Mouse (Mus musculus): Measurements from ENCODE around the gene Olfr30. TPM values are rescaled to one million over a fixed set of nuclear protein-coding genes. Genes with fewer than 3 reads are reported as not detected.
"Not testable (repeated sequence)": the region's sequence is repeated elsewhere in the genome, so short reads cannot be mapped to it uniquely, and the experiment has no call there.

The Olfr30 gene
- not detected in 2 replicates for polyA plus RNA-seq (2016; fragmentation: Nextera tagmentation; extraction: Ambion mirVana)

- DNase-seq (ENCODE audit: low spot score) = no peak
- Histone ChIP-seq H3K36me3 (no peaks in the 10 kb centered on the region), H3K4me3 (no peak within 1 kb of the TSS), H3K9me3 (replicated peaks) (no peaks in the 10 kb centered on the region), H3K4me1 (no peaks in the 10 kb centered on the region), H3K27me3 (ENCODE audit: low read depth, poor library complexity, severe bottlenecking) (no peaks in the 10 kb centered on the region), H3K27ac (replicated peaks) (no peak within 1 kb of the TSS)
Observed at GRCm38 (mm10) chr11:58462170-58462569, at the start of gene Olfr30. TSS of gene Olfr30 (minus strand) at chr11:58462270.

DNA sequence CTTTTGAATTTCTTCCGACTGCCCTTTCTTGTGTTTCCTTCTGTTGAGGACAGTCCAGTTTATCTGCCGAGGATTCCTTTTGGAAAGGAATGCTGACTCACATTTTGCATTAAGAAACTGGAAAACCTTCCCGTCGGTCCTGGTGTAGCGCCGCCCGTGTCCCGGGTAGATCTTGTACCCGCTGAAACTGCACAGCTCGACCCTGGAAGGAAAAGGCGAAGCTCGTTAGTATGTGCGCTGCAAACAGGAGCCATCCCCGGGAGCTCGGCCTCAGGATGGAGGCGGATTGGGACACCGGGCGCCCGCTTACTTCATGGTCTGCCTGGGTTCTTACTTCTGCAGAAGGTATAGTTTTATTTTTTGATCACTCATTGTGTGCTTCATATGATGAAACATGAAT is 47.0 kb upstream of the Olfr30 start:
- H3K4me1 ChIP-seq; H3K4me3 ChIP-seq; DNase-seq (ENCODE audit: low spot score); H3K27me3 ChIP-seq (ENCODE audit: low read depth, poor library complexity, severe bottlenecking); H3K27ac ChIP-seq (replicated peaks); H3K9me3 ChIP-seq (replicated peaks); H3K36me3 ChIP-seq: not testable (repeated sequence)
- 88% methylated on average over 19 of the region's 19 CpGs for WGBS

DNA sequence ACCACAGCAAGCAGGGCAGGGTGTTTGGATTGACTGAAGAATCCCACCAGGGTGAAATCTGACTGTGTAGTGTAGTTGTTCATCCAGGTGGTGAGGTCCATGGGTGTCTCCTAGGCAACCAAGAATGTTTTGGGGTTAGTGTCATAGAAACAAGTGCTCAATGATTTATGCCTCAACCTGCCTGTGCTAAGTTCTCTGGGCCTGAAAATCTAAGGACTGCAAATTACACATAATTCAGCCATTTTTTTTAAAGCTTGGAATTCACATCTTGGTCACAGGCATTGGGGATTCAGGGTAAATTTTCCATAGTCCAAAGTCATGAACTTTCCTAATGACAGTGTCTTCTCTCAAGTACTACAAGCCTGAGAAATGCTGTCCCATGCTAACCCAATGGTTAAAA is 40.4 kb upstream of the Olfr30 start, which contains the start of gene Olfr331:
Olfr331 (minus strand) TSS at position 101 of the 400 bp plus-strand sequence.
- H3K4me3 ChIP-seq; H3K27ac ChIP-seq (replicated peaks); H3K36me3 ChIP-seq; H3K9me3 ChIP-seq (replicated peaks); H3K27me3 ChIP-seq (ENCODE audit: low read depth, poor library complexity, severe bottlenecking); H3K4me1 ChIP-seq; DNase-seq (ENCODE audit: low spot score): not testable (repeated sequence)

DNA sequence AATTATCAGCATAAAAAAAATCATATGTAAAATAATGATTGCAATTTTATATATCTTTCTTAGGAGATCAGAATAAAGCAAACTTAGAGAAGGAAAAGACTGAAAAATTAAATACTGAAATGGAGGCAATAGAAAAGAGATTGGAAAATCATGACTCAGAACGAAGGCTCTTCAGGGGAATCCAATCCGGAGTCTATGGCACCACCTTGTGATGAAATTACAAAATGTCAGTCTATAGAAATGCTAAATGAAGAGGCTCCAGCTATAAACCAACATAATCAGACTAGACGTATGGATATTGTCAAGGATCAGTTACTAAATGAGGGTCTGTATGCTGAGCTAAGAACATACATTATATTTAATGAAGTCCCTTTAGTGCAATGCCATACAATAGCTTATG is 37.2 kb upstream of the Olfr30 start:
- 67% methylated on average over 3 of the region's 3 CpGs for WGBS
- Histone ChIP-seq H3K9me3 (replicated peaks) (no peaks in the 10 kb centered on the region; the same call in 1 of the 2 replicates), H3K4me1 (no peaks in the 10 kb centered on the region), H3K4me3 (no peak overlapping the region), H3K36me3 (no peaks in the 10 kb centered on the region), H3K27me3 (ENCODE audit: low read depth, poor library complexity, severe bottlenecking) (no peaks in the 10 kb centered on the region), H3K27ac (replicated peaks) (no peak overlapping the region)
- DNase-seq (ENCODE audit: low spot score) = no peak

- Histone ChIP-seq H3K9me3 (replicated peaks) (no peaks in the 10 kb centered on the region; the same call in 1 of the 2 replicates), H3K36me3 (no peaks in the 10 kb centered on the region), H3K27ac (replicated peaks) (no peak overlapping the region), H3K4me3 (no peak overlapping the region), H3K4me1 (no peaks in the 10 kb centered on the region), H3K27me3 (ENCODE audit: low read depth, poor library complexity, severe bottlenecking) (no peaks in the 10 kb centered on the region)
- DNase-seq (ENCODE audit: low spot score) = no peak
- 88% methylated on average over 9 of the region's 9 CpGs for WGBS
Observed at GRCm38 (mm10) chr11:58498761-58499160, 36.7 kb upstream of the Olfr30 start.

DNA sequence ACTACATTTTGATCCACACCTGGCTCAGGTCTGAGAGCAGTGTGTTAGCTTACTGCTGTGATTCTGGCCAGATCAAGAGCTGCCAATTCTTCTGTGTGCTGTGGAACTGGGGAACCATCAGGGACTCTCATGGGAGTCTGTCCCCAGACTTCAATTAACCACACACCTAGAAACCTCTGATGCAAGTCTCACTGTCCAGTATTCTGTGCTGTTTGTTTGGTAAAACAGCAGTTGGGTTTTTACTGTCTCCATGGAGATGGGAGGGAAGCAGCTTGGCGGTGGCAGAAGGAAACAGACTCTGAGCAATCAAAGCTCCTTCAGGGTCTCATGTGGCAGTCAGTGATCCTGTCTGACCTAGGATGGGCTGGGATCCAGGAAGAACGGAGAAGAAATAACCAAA is 30.4 kb upstream of the Olfr30 start, which contains the start of gene Olfr332:
Olfr332 (minus strand) TSS at position 101 of the 400 bp plus-strand sequence.
- Histone ChIP-seq H3K27ac (replicated peaks) (no peak within 1 kb of the TSS), H3K4me1 (no peaks in the 10 kb centered on the region), H3K27me3 (ENCODE audit: low read depth, poor library complexity, severe bottlenecking) (no peaks in the 10 kb centered on the region), H3K9me3 (replicated peaks) (no peaks in the 10 kb centered on the region; the same call in 1 of the 2 replicates), H3K4me3 (no peak within 1 kb of the TSS), H3K36me3 (no peaks in the 10 kb centered on the region)
- WGBS = 83% methylated on average over 2 of the region's 2 CpGs
- no peak for DNase-seq (ENCODE audit: low spot score)

- Histone ChIP-seq H3K27me3 (ENCODE audit: low read depth, poor library complexity, severe bottlenecking) (no peaks in the 10 kb centered on the region), H3K36me3 (no peaks in the 10 kb centered on the region), H3K4me3 (no peak overlapping the region), H3K27ac (replicated peaks) (no peak overlapping the region), H3K9me3 (replicated peaks) (no peaks in the 10 kb centered on the region), H3K4me1 (no peaks in the 10 kb centered on the region)
- DNase-seq (ENCODE audit: low spot score) = no peak
- 67% methylated on average over 4 of the region's 4 CpGs for WGBS
Observed at GRCm38 (mm10) chr11:58453592-58453991, 8.5 kb downstream of the Olfr30 start.

DNA sequence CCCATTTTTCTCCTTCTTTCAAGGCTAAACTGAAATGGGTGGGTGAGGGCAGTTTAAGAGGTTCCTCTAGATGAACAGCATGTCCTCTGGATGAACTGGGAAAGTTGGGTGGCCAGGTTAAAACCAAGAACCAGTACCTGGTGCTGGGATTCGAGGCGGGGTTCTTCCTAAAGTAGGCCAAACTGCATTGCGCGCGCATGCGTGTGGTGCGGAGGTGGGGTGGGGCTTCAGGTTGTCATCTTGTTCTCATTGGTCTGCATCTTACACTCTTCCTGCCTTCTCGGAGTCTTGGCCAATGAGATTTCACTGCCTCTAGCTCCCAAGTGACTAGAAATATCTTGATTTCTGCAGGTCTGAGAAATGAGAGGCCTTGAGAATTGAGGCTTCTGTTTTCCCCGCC is 9.3 kb downstream of the Olfr30 start, which contains the start of gene Lypd9:
Lypd9 (minus strand) TSS at position 165 of the 400 bp plus-strand sequence.
- WGBS = 93% methylated on average over 9 of the region's 9 CpGs
- peaks cover 6% of the 10 kb centered on the region; the same call in 1 of the 2 replicates for H3K9me3 ChIP-seq (replicated peaks)
- H3K4me1 ChIP-seq = no peaks in the 10 kb centered on the region
- DNase-seq (ENCODE audit: low spot score) = no peak
- no peak within 1 kb of the TSS for H3K27ac ChIP-seq (replicated peaks)
- H3K4me3 ChIP-seq = no peak within 1 kb of the TSS
- no peaks in the 10 kb centered on the region for H3K27me3 ChIP-seq (ENCODE audit: low read depth, poor library complexity, severe bottlenecking)
- H3K36me3 ChIP-seq = no peaks in the 10 kb centered on the region

DNA sequence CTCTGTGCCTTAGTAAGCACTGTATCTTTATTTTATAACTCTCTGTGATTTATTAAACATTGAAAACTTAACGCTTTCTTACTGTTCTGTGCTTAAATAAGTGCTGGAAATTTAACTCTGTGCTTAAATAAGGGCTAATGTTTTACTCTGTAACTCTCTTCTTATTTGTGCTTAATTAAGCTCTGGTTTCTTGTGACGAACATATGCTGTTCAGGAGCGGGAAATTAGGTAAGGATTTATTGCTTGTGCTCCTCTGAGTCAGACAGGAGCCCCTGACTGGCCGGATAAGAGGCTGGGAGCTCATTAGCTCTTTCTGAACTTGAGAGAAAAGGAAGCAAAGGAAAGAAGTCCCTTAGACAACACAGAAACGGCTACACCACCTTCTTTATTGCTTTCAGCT is 24.2 kb downstream of the Olfr30 start:
- no peak overlapping the region for H3K4me3 ChIP-seq
- no peaks in the 10 kb centered on the region for H3K9me3 ChIP-seq (replicated peaks)
- WGBS = 71% methylated on average over 5 of the region's 5 CpGs
- DNase-seq (ENCODE audit: low spot score) = no peak
- no peaks in the 10 kb centered on the region for H3K4me1 ChIP-seq
- H3K27me3 ChIP-seq (ENCODE audit: low read depth, poor library complexity, severe bottlenecking) = no peaks in the 10 kb centered on the region
- H3K27ac ChIP-seq (replicated peaks) = no peak overlapping the region
- no peaks in the 10 kb centered on the region for H3K36me3 ChIP-seq

GRCm38 (mm10) chr11:58432259-58432658 is 29.8 kb downstream of the Olfr30 start, which contains the start of gene Gm12253:
TSS of gene Gm12253 (plus strand) at chr11:58432559.
- H3K4me1 ChIP-seq = no peaks in the 10 kb centered on the region
- H3K27ac ChIP-seq (replicated peaks) = no peak within 1 kb of the TSS
- no peak for DNase-seq (ENCODE audit: low spot score)
- H3K27me3 ChIP-seq (ENCODE audit: low read depth, poor library complexity, severe bottlenecking) = no peaks in the 10 kb centered on the region
- WGBS = 84% methylated on average over 3 of the region's 3 CpGs
- H3K4me3 ChIP-seq = no peak within 1 kb of the TSS
- no peaks in the 10 kb centered on the region for H3K9me3 ChIP-seq (replicated peaks)
- no peaks in the 10 kb centered on the region for H3K36me3 ChIP-seq

- Histone ChIP-seq H3K9me3 (replicated peaks) (no peaks in the 10 kb centered on the region), H3K4me1 (peaks cover 5% of the 10 kb centered on the region), H3K27ac (replicated peaks) (no peak within 1 kb of the TSS), H3K36me3 (no peaks in the 10 kb centered on the region), H3K4me3 (no peak within 1 kb of the TSS), H3K27me3 (ENCODE audit: low read depth, poor library complexity, severe bottlenecking) (no peaks in the 10 kb centered on the region)
- DNase-seq (ENCODE audit: low spot score) = no peak
- 84% methylated on average over 1 of the region's 1 CpGs for WGBS
Observed at GRCm38 (mm10) chr11:58420815-58421214, 41.3 kb downstream of the Olfr30 start, which contains the start of gene 1810065E05Rik. TSS of gene 1810065E05Rik (plus strand) at chr11:58421111.

- no peak for DNase-seq (ENCODE audit: low spot score)
- Histone ChIP-seq H3K36me3 (no peaks in the 10 kb centered on the region), H3K27ac (replicated peaks) (no peak overlapping the region), H3K4me3 (no peak overlapping the region), H3K9me3 (replicated peaks) (no peaks in the 10 kb centered on the region), H3K4me1 (peaks cover 5% of the 10 kb centered on the region), H3K27me3 (ENCODE audit: low read depth, poor library complexity, severe bottlenecking) (no peaks in the 10 kb centered on the region)
- WGBS = 82% methylated on average over 3 of the region's 3 CpGs
Observed at GRCm38 (mm10) chr11:58418336-58418735, 43.7 kb downstream of the Olfr30 start.

GRCm38 (mm10) chr11:58408066-58408465 is 54.0 kb downstream of the Olfr30 start:
- Histone ChIP-seq H3K4me3 (no peak overlapping the region), H3K27ac (replicated peaks) (no peak overlapping the region), H3K36me3 (no peaks in the 10 kb centered on the region), H3K9me3 (replicated peaks) (no peaks in the 10 kb centered on the region), H3K27me3 (ENCODE audit: low read depth, poor library complexity, severe bottlenecking) (no peaks in the 10 kb centered on the region), H3K4me1 (no peaks in the 10 kb centered on the region)
- 85% methylated on average over 3 of the region's 3 CpGs for WGBS
- DNase-seq (ENCODE audit: low spot score) = no peak

Data from midbrain, embryonic 10.5 days (tissue).